Mouse (Mus musculus): Measurements from ENCODE around the gene Gtpbp2.

GRCm38 (mm10) chr17:46166270-46166669 is 5.4 kb downstream of the Gtpbp2 start:
- TF ChIP-seq CTCF (IDR thresholded peaks at IDR 0.05; ENCODE audit: control insufficient read depth, insufficient read depth, insufficient read length), result no peak
- TF ChIP-seq MYOG (IDR thresholded peaks at IDR 0.05; ENCODE audit: control insufficient read depth, extremely low read depth, insufficient read length), result no peak
- no peak for TF ChIP-seq FOSL1 (IDR thresholded peaks at IDR 0.05; ENCODE audit: insufficient read depth, low read length, poor library complexity, severe bottlenecking)
- TF ChIP-seq USF1 (IDR thresholded peaks at IDR 0.05; ENCODE audit: low read depth), result no peak
- TF ChIP-seq MYOD1 (IDR thresholded peaks at IDR 0.05; ENCODE audit: control insufficient read depth, insufficient read length, low read depth), result no peak
- TF ChIP-seq CEBPB (IDR thresholded peaks at IDR 0.05; ENCODE audit: low read depth), result no peak
- TF ChIP-seq MAX (IDR thresholded peaks at IDR 0.05), result no peak

Data from C2C12 (cell line).